Comparison of ENCODE assay signal across 8 mouse cellular contexts in the genomic region with DNA sequence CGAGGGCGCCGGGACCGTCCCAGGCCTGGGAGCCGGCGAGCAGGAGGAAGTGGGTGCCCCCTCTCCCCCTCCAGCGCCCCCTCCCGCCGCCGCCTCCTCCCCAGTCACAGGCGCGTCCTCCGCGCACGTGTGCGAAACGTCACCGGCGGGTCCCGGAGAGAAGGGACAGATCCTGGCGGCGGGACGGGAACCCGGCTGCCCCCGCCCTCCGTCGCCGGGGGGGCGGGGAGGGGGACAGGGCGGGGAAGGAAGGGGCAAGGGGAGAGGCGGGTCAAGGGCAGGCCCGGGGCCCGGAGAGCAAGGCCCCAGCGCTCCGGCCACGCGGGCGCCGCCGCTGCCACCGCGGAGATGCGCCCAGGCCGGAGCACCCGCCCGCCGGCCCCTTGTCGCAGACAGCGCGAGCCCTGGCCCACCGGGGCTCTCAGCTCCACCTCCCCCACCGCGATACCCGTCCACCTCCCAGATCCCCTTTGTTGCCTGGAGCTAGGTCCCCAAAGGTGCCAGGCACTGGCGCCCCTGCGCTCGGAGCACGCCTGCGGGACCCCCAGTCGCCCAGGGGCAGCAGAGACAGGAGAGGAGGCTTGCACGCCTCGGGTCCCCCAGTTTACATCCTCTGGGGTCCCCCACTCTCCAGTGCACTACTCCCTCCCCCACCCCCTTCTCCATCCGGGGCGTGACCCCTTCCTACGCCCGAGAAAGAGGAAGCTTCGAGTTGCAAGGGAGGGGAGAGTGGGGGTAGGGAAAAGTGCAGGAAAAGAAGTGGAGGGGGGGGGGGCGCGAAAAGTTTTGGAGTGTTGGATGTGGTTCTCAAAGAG. TPM values are rescaled to one million over a fixed set of nuclear protein-coding genes. Genes with fewer than 3 reads are reported as not detected.
DNase-seq lines count a peak whose midpoint lies in the region; ATAC-seq and TF ChIP-seq lines count a peak whose summit lies in the region.

No protein-coding gene starts in this region.

- H3K9me3 ChIP-seq in ES-E14 (ENCODE audit: control insufficient read depth, insufficient read depth, low read depth, low read length) = no peaks in the 10 kb centered on the region
- no peaks in the 10 kb centered on the region for H3K9me3 ChIP-seq in hindbrain, embryonic 10.5 days

- in situ Hi-C loops in ES-E14 (cut with MboI; ENCODE audit: low sequenced_read_pairs in 2 of 2, unreplicated experiment in 2 of 2) = no loop called here

- peaks cover 0 to 4% of the 10 kb centered on the region in 2 experiments; a peak in 1 of 4 replicates for H3K4me1 ChIP-seq in ES-E14 (ENCODE audit: control insufficient read depth in 2 of 2, insufficient read depth in 2 of 2, low read length in 2 of 2, poor library complexity in 1 of 2)
- H3K4me1 ChIP-seq in hindbrain, embryonic 10.5 days (replicated peaks) = peaks cover 37% of the 10 kb centered on the region

- ATAC-seq in frontal cortex, adult (ENCODE audit: low TSS enrichment) = peak; percentile 17; the same call in 1 of the 2 replicates

- peaks cover 2% of the 10 kb centered on the region; the same call in 1 of the 2 replicates for H3K36me3 ChIP-seq in ES-E14 (ENCODE audit: control insufficient read depth, insufficient read depth, low read length, poor library complexity, severe bottlenecking)
- H3K36me3 ChIP-seq in hindbrain, embryonic 10.5 days = peaks cover 14% of the 10 kb centered on the region

- DNase-seq in ES-E14 (ENCODE audit: low read depth, low spot score) = peak; percentile 35
- peak; percentile 64 to 66 for DNase-seq in cerebellum, adult 18-20 months
- DNase-seq in hindbrain, embryonic 10.5 days (ENCODE audit: low spot score) = peak; percentile 83
- peak; percentile 69 to 80 for DNase-seq in layer of hippocampus, postnatal 14 days (ENCODE audit: low spot score in 2 of 2)
- DNase-seq in lung, postnatal 10 days = peak; percentile 93
- DNase-seq in ovary, postnatal 10 days (ENCODE audit: low spot score) = peak; percentile 45
- DNase-seq in thymus, postnatal 10 days (ENCODE audit: low spot score in 2 of 2) = peak; percentile 84 to 85

- peak overlapping the region; percentile 95 for H3K9ac ChIP-seq in ES-E14 (ENCODE audit: insufficient read depth, low read depth, low read length, poor library complexity, severe bottlenecking)

- under 1% methylated on average over 53 of the region's 69 CpGs for WGBS in hindbrain, embryonic 10.5 days

- H3K4me3 ChIP-seq in ES-E14 (ENCODE audit: insufficient read depth in 1 of 2, low read depth in 1 of 2, low read length in 2 of 2, poor library complexity in 1 of 2, severe bottlenecking in 1 of 2) = peak overlapping the region; percentile 89 to 97
- H3K4me3 ChIP-seq in hindbrain, embryonic 10.5 days = peak overlapping the region; percentile 99

- 0 out of 2 replicates have a peak, but pooled peaks cover 4% of the 10 kb centered on the region for H3K27me3 ChIP-seq in hindbrain, embryonic 10.5 days (ENCODE audit: insufficient read depth, poor library complexity, severe bottlenecking)

- H3K27ac ChIP-seq in ES-E14 (ENCODE audit: insufficient read depth, low read depth, low read length, poor library complexity, severe bottlenecking) = peak overlapping the region; percentile 90
- H3K27ac ChIP-seq in hindbrain, embryonic 10.5 days = peak overlapping the region; percentile 100

TF ChIP-seq in ES-E14, 5 proteins besides CTCF, POLR2A, EP300 and RAD21:
- TF ChIP-seq CHD2 (IDR thresholded peaks at IDR 0.05; ENCODE audit: low read depth, low read length) (no peak), MAFK (IDR thresholded peaks at IDR 0.05; ENCODE audit: insufficient read depth, low read depth, low read length) (no peak), ZC3H11A (IDR thresholded peaks at IDR 0.05; ENCODE audit: borderline replicate concordance, low read depth, low read length) (no peak), ZNF384 (IDR thresholded peaks at IDR 0.05; ENCODE audit: low read depth, low read length) (no peak), HCFC1 (IDR thresholded peaks at IDR 0.05; ENCODE audit: borderline replicate concordance, insufficient read depth, low read length) (no peak)

RNA-seq across cellular contexts. Expression of gene E2f3, which starts 1.4 kb away (rescaled TPM):
- 12.5 and 15.5 TPM in 2 replicates for total RNA-seq in ES-E14 (2012; rRNA removed)
- polyA plus RNA-seq in hindbrain, embryonic 10.5 days (2016; fragmentation: Nextera tagmentation; extraction: Ambion mirVana) = 15.6 and 18.8 TPM in 2 replicates
- 10 to 100 TPM; 26.7 to 27.4 TPM for total RNA-seq in layer of hippocampus, postnatal 14 days (2021)

Comparison
In these comparisons a context has a peak if more than half of its experiments do, and no peak if none do; other contexts are left out.
1. Peak in every context shown above with its lines: DNase-seq, ATAC-seq, H3K4me3 ChIP-seq and H3K27ac ChIP-seq.
2. DNase-seq: peak in every context shown above with its lines; median percentile 93 in lung, postnatal 10 days; 84 in thymus, postnatal 10 days; 83 in hindbrain, embryonic 10.5 days; 74 in layer of hippocampus, postnatal 14 days; 65 in cerebellum, adult 18-20 months; 45 in ovary, postnatal 10 days; 35 in ES-E14.